Mouse (Mus musculus) lung, postnatal 0 days (tissue): ENCODE data around the gene Epb41l2. TPM values are rescaled to one million over a fixed set of nuclear protein-coding genes. Genes with fewer than 3 reads are reported as not detected.

Experiments
- ATAC-seq: fragments of 200-750 bp; cut with Nextera tagmentation; 2 replicates; pipeline ENCODE4 v1.8.0; 2017; ENCODE audit warnings: moderate library complexity
- DNase-seq: peaks from one replicate; pipeline ENCODE4 v3.0.0-alpha.2; 2016; ENCODE audit warnings: low spot score
- H3K27ac ChIP-seq: fragments of 300-500 bp; sonication (generic); 2 replicates; pipeline ENCODE4 v1.5.1; 2014; ENCODE audit warnings: antibody characterized with exemption, mild to moderate bottlenecking, low read length, mixed read lengths
- H3K27me3 ChIP-seq: fragments of 300-500 bp; sonication (generic); replicated peaks from 2 replicates; pipeline ENCODE4 v1.6.1; 2014; ENCODE audit warnings: low read length, mixed read lengths; ENCODE audit not compliant: insufficient read depth
- H3K36me3 ChIP-seq: fragments of 300-500 bp; sonication (generic); 2 replicates; pipeline ENCODE4 v1.6.1; 2014; ENCODE audit warnings: low read length, mixed read lengths; ENCODE audit not compliant: insufficient read depth
- H3K4me1 ChIP-seq: fragments of 300-500 bp; sonication (generic); 2 replicates; pipeline ENCODE4 v1.6.1; 2014; ENCODE audit warnings: antibody characterized with exemption, low read depth, low read length, mixed read lengths; ENCODE audit not compliant: insufficient read depth
- H3K4me2 ChIP-seq: fragments of 300-500 bp; sonication (generic); replicated peaks from 2 replicates; pipeline ENCODE4 v1.6.1; 2014; ENCODE audit warnings: low read depth, mild to moderate bottlenecking, low read length, moderate library complexity, mixed read lengths
- H3K4me3 ChIP-seq: fragments of 300-500 bp; sonication (generic); 2 replicates; pipeline ENCODE4 v1.5.1; 2014; ENCODE audit warnings: low read depth, low read length
- H3K9ac ChIP-seq: fragments of 300-500 bp; sonication (generic); replicated peaks from 2 replicates; pipeline ENCODE4 v1.6.1; 2014; ENCODE audit warnings: low read depth, mild to moderate bottlenecking
- H3K9me3 ChIP-seq: fragments of 300-500 bp; sonication (generic); 2 replicates; pipeline ENCODE4 v1.6.1; 2016; ENCODE audit warnings: low read length, mixed read lengths
- CTCF ChIP-seq: IDR thresholded peaks from 2 replicates; pipeline ENCODE4 v1.5.1; 2016; ENCODE audit warnings: antibody characterized with exemption, mild to moderate bottlenecking
- EP300 ChIP-seq: IDR thresholded peaks from 2 replicates; pipeline ENCODE4 v1.6.1; 2016; ENCODE audit warnings: antibody characterized with exemption, mild to moderate bottlenecking, control low read depth
- WGBS: fragments of 180-500 bp; shearing (Covaris S2); extraction: QIAGEN DNeasy Blood & Tissue Kit; methylation state at CpG from one replicate; pipeline ENCODE4 v1.1.7; 2014; 5-methylcytosine and 5-hydroxymethylcytosine counted together
- polyA plus RNA-seq: library from polyadenylated mRNA; unstranded; fragments of >200 nt; fragmentation: Nextera tagmentation; extraction: Ambion mirVana; gene quantifications from 2 replicates; pipeline ENCODE4 v1.2.1, GENCODE M21; 2015

Epb41l2 gene
- polyA plus RNA-seq, 1 experiment from 2014 or later = 48.2 TPM

- TF ChIP-seq CTCF = no peak
- no peak for TF ChIP-seq EP300
- WGBS = 78% methylated on average over 9 of the region's 9 CpGs
- H3K4me3 ChIP-seq = no peak overlapping the region
- ATAC-seq (no peak), DNase-seq (no peak)
- no peak overlapping the region for H3K27ac ChIP-seq
- no peaks in the 10 kb centered on the region for H3K9me3 ChIP-seq
- H3K4me1 ChIP-seq = 0 out of 2 replicates have a peak, but pooled peaks cover 4% of the 10 kb centered on the region
- H3K9ac ChIP-seq = no peak overlapping the region
- H3K27me3 ChIP-seq = no peaks in the 10 kb centered on the region
- no peak overlapping the region for H3K4me2 ChIP-seq
- no peaks in the 10 kb centered on the region for H3K36me3 ChIP-seq
Measured at GRCm38 (mm10) chr10:25369691-25370090, 10.1 kb downstream of the Epb41l2 start.

- no peak for ATAC-seq
Measured at GRCm38 (mm10) chr10:25371336-25371735, 11.7 kb downstream of the Epb41l2 start.

GRCm38 (mm10) chr10:25371915-25372371, 12.3 kb downstream of the Epb41l2 start:
- Histone ChIP-seq H3K4me3 (no peak overlapping the region), H3K27ac (no peak overlapping the region)
- 4% methylated on average over 3 of the region's 3 CpGs for WGBS

More at GRCm38 (mm10) chr10:25371336-25371735, 11.7 kb downstream of the Epb41l2 start:
- WGBS = 63% methylated on average over 2 of the region's 2 CpGs
- Histone ChIP-seq H3K4me2 (no peak overlapping the region), H3K4me3 (no peak overlapping the region), H3K36me3 (no peaks in the 10 kb centered on the region), H3K4me1 (0 out of 2 replicates have a peak, but pooled peaks cover 4% of the 10 kb centered on the region), H3K27ac (no peak overlapping the region), H3K9me3 (no peaks in the 10 kb centered on the region), H3K27me3 (no peaks in the 10 kb centered on the region), H3K9ac (no peak overlapping the region)
- no peak for DNase-seq
- TF ChIP-seq CTCF (no peak), EP300 (no peak)

GRCm38 (mm10) chr10:25372510-25373148, 13.0 kb downstream of the Epb41l2 start:
- Histone ChIP-seq H3K27ac (no peak overlapping the region), H3K4me2 (no peak overlapping the region)
- 41% methylated on average over 10 of the region's 10 CpGs for WGBS

More at GRCm38 (mm10) chr10:25371915-25372371, 12.3 kb downstream of the Epb41l2 start:
- TF ChIP-seq EP300 (no peak), CTCF (no peak)
- DNase-seq (peak; percentile 46), ATAC-seq (peak; percentile 43; the same call in 1 of the 2 replicates)
- Histone ChIP-seq H3K9me3 (no peaks in the 10 kb centered on the region), H3K4me2 (no peak overlapping the region), H3K36me3 (no peaks in the 10 kb centered on the region), H3K4me1 (0 out of 2 replicates have a peak, but pooled peaks cover 4% of the 10 kb centered on the region), H3K9ac (no peak overlapping the region), H3K27me3 (no peaks in the 10 kb centered on the region)

GRCm38 (mm10) chr10:25375036-25375435, 15.4 kb downstream of the Epb41l2 start:
- no peaks in the 10 kb centered on the region for H3K9me3 ChIP-seq
- H3K4me3 ChIP-seq = no peak overlapping the region
- WGBS = 68% methylated on average over 4 of the region's 4 CpGs
- DNase-seq (no peak), ATAC-seq (no peak)
- TF ChIP-seq CTCF = no peak
- no peak for TF ChIP-seq EP300
- H3K36me3 ChIP-seq = no peaks in the 10 kb centered on the region
- H3K4me1 ChIP-seq = 0 out of 2 replicates have a peak, but pooled peaks cover 4% of the 10 kb centered on the region
- H3K27me3 ChIP-seq = no peaks in the 10 kb centered on the region
- no peak overlapping the region for H3K9ac ChIP-seq
- H3K27ac ChIP-seq = no peak overlapping the region
- no peak overlapping the region for H3K4me2 ChIP-seq

More at GRCm38 (mm10) chr10:25372510-25373148, 13.0 kb downstream of the Epb41l2 start:
- 0 out of 2 replicates have a peak, but pooled peaks cover 4% of the 10 kb centered on the region for H3K4me1 ChIP-seq
- H3K36me3 ChIP-seq = no peaks in the 10 kb centered on the region
- ATAC-seq (0 out of 2 replicates have a peak, but pooled peaks have one; percentile 30), DNase-seq (peak; percentile 42)
- H3K9me3 ChIP-seq = no peaks in the 10 kb centered on the region
- no peak overlapping the region for H3K9ac ChIP-seq
- no peak overlapping the region for H3K4me3 ChIP-seq
- no peaks in the 10 kb centered on the region for H3K27me3 ChIP-seq
- no peak for TF ChIP-seq CTCF
- TF ChIP-seq EP300 = no peak

DNA sequence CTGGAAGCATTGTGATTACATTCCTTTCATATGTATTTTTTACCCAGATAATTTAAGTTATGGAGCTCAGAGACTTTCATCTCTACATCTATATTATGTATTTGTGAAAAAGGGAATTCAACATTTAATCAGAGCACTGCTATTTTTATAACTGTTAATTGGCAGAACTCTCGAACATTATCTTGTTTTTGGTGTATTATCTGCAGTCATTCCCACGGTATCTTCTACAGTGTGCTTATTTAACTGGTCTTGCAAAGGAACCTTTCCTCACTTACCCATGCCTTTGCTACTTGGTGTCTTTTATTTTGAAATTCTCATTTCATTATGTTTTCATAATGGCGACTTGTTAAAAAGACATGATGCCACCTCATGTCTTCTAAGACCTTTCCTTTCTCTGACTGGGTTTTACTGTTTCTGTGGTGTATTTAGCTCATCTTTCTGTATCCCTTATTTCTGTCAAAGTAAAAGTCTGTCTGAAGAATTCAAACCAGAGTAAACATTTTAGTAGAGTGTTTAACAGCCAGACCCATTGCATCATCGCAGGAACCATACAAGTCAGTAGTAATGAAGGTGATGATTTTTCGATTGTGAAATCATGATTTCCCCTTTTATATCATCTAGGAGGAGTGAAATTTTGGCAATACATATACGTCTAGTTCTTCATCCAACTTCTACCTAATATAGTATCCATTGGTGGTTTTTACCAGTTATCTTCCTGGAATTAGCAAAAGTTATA, 21.3 kb downstream of the Epb41l2 start:
- H3K27ac ChIP-seq = no peak overlapping the region
- TF ChIP-seq EP300 = no peak
- TF ChIP-seq CTCF = no peak
- H3K9me3 ChIP-seq = no peaks in the 10 kb centered on the region
- H3K4me1 ChIP-seq = no peaks in the 10 kb centered on the region
- H3K4me2 ChIP-seq = no peak overlapping the region
- H3K36me3 ChIP-seq = no peaks in the 10 kb centered on the region
- H3K27me3 ChIP-seq = no peaks in the 10 kb centered on the region
- no peak overlapping the region for H3K9ac ChIP-seq
- WGBS = 55% methylated on average over 6 of the region's 6 CpGs
- ATAC-seq (peak; percentile 32; the same call in 1 of the 2 replicates), DNase-seq (peak; percentile 63)
- H3K4me3 ChIP-seq = no peak overlapping the region
